Mouse (Mus musculus): ENCODE measurements at regions not wholly inside any gene's neighbourhood (a gene's known extent, or its start where the extent isn't known, plus 50 kb on each side); places are given as distances from the start of the nearest gene placed in this dataset.
A peak's percentile ranks its signal among the peaks of the same experiment; 100 is the strongest.

- H3K27me3 ChIP-seq (ENCODE audit: control insufficient read depth, insufficient read depth, low read length): no peaks in the 10 kb centered on the region
- WGBS: 89% methylated on average over 2 of the region's 2 CpGs
- H3K4me1 ChIP-seq (ENCODE audit: control insufficient read depth, insufficient read depth, low read length): no peaks in the 10 kb centered on the region
- no peak overlapping the region for H3K4me3 ChIP-seq (replicated peaks; ENCODE audit: insufficient read depth, low read depth, low read length)
- H3K27ac ChIP-seq (ENCODE audit: insufficient read depth, low read length): no peak overlapping the region
- TF ChIP-seq POLR2A (IDR thresholded peaks at IDR 0.05; ENCODE audit: borderline replicate concordance, insufficient read depth, low read length) (no peak), CTCF (IDR thresholded peaks at IDR 0.05; ENCODE audit: borderline replicate concordance, insufficient read depth, low read depth, low read length) (no peak)
- no peak for DNase-seq
Observed at GRCm38 (mm10) chr14:9458856-9459255, 792.8 kb upstream of the 4930452B06Rik start.

- Histone ChIP-seq H3K4me3 (replicated peaks; ENCODE audit: insufficient read depth, low read depth, low read length) (no peak overlapping the region), H3K27me3 (ENCODE audit: control insufficient read depth, insufficient read depth, low read length) (no peaks in the 10 kb centered on the region), H3K27ac (ENCODE audit: insufficient read depth, low read length) (no peak overlapping the region), H3K4me1 (ENCODE audit: control insufficient read depth, insufficient read depth, low read length) (no peaks in the 10 kb centered on the region)
- no peak for DNase-seq
- no peak for TF ChIP-seq CTCF (IDR thresholded peaks at IDR 0.05; ENCODE audit: borderline replicate concordance, insufficient read depth, low read depth, low read length)
- TF ChIP-seq POLR2A (IDR thresholded peaks at IDR 0.05; ENCODE audit: borderline replicate concordance, insufficient read depth, low read length): no peak
Observed at GRCm38 (mm10) chr14:9457801-9458495, 791.9 kb upstream of the 4930452B06Rik start.

- WGBS: 94% methylated on average over 5 of the region's 5 CpGs
- H3K4me1 ChIP-seq (ENCODE audit: control insufficient read depth, insufficient read depth, low read length): no peaks in the 10 kb centered on the region
- no peak for DNase-seq
- H3K27ac ChIP-seq (ENCODE audit: insufficient read depth, low read length): no peak overlapping the region
- H3K4me3 ChIP-seq (replicated peaks; ENCODE audit: insufficient read depth, low read depth, low read length): no peak overlapping the region
- no peak for TF ChIP-seq CTCF (IDR thresholded peaks at IDR 0.05; ENCODE audit: borderline replicate concordance, insufficient read depth, low read depth, low read length)
- TF ChIP-seq POLR2A (IDR thresholded peaks at IDR 0.05; ENCODE audit: borderline replicate concordance, insufficient read depth, low read length): no peak
- H3K27me3 ChIP-seq (ENCODE audit: control insufficient read depth, insufficient read depth, low read length): no peaks in the 10 kb centered on the region
Observed at GRCm38 (mm10) chr14:9455986-9456385, 789.9 kb upstream of the 4930452B06Rik start.

GRCm38 (mm10) chr14:9449942-9450341, 783.9 kb upstream of the 4930452B06Rik start:
- H3K27ac ChIP-seq (ENCODE audit: insufficient read depth, low read length): no peak overlapping the region
- H3K4me3 ChIP-seq (replicated peaks; ENCODE audit: insufficient read depth, low read depth, low read length): no peak overlapping the region
- 9% methylated on average over 3 of the region's 3 CpGs for WGBS
- H3K27me3 ChIP-seq (ENCODE audit: control insufficient read depth, insufficient read depth, low read length): no peaks in the 10 kb centered on the region
- peak in 1 of 2 experiments; percentile 10 for DNase-seq
- TF ChIP-seq CTCF (IDR thresholded peaks at IDR 0.05; ENCODE audit: borderline replicate concordance, insufficient read depth, low read depth, low read length): no peak
- TF ChIP-seq POLR2A (IDR thresholded peaks at IDR 0.05; ENCODE audit: borderline replicate concordance, insufficient read depth, low read length): no peak
- H3K4me1 ChIP-seq (ENCODE audit: control insufficient read depth, insufficient read depth, low read length): no peaks in the 10 kb centered on the region

GRCm38 (mm10) chr14:9437896-9438295, 771.9 kb upstream of the 4930452B06Rik start:
- H3K4me3 ChIP-seq (replicated peaks; ENCODE audit: insufficient read depth, low read depth, low read length): no peak overlapping the region
- no peaks in the 10 kb centered on the region for H3K4me1 ChIP-seq (ENCODE audit: control insufficient read depth, insufficient read depth, low read length)
- H3K27ac ChIP-seq (ENCODE audit: insufficient read depth, low read length): no peak overlapping the region
- no peaks in the 10 kb centered on the region for H3K27me3 ChIP-seq (ENCODE audit: control insufficient read depth, insufficient read depth, low read length)
- 74% methylated on average over 3 of the region's 3 CpGs for WGBS
- TF ChIP-seq CTCF (IDR thresholded peaks at IDR 0.05; ENCODE audit: borderline replicate concordance, insufficient read depth, low read depth, low read length): no peak
- TF ChIP-seq POLR2A (IDR thresholded peaks at IDR 0.05; ENCODE audit: borderline replicate concordance, insufficient read depth, low read length): no peak
- DNase-seq: no peak

- no peak for TF ChIP-seq CTCF (IDR thresholded peaks at IDR 0.05; ENCODE audit: borderline replicate concordance, insufficient read depth, low read depth, low read length)
- no peak for TF ChIP-seq POLR2A (IDR thresholded peaks at IDR 0.05; ENCODE audit: borderline replicate concordance, insufficient read depth, low read length)
- 67% methylated on average over 2 of the region's 2 CpGs for WGBS
Observed at GRCm38 (mm10) chr14:9435136-9435535, 769.1 kb upstream of the 4930452B06Rik start.

GRCm38 (mm10) chr14:9433081-9433590, 767.1 kb upstream of the 4930452B06Rik start:
- Histone ChIP-seq H3K27ac (ENCODE audit: insufficient read depth, low read length) (no peak overlapping the region), H3K4me3 (replicated peaks; ENCODE audit: insufficient read depth, low read depth, low read length) (no peak overlapping the region), H3K27me3 (ENCODE audit: control insufficient read depth, insufficient read depth, low read length) (no peaks in the 10 kb centered on the region), H3K4me1 (ENCODE audit: control insufficient read depth, insufficient read depth, low read length) (no peaks in the 10 kb centered on the region)
- 52% methylated on average over 1 of the region's 1 CpGs for WGBS
- no peak for DNase-seq
- TF ChIP-seq POLR2A (IDR thresholded peaks at IDR 0.05; ENCODE audit: borderline replicate concordance, insufficient read depth, low read length) (no peak), CTCF (IDR thresholded peaks at IDR 0.05; ENCODE audit: borderline replicate concordance, insufficient read depth, low read depth, low read length) (no peak)

More at GRCm38 (mm10) chr14:9435136-9435535, 769.1 kb upstream of the 4930452B06Rik start:
- H3K27me3 ChIP-seq (ENCODE audit: control insufficient read depth, insufficient read depth, low read length): no peaks in the 10 kb centered on the region
- H3K4me3 ChIP-seq (replicated peaks; ENCODE audit: insufficient read depth, low read depth, low read length): no peak overlapping the region
- no peak for DNase-seq
- no peaks in the 10 kb centered on the region for H3K4me1 ChIP-seq (ENCODE audit: control insufficient read depth, insufficient read depth, low read length)
- no peak overlapping the region for H3K27ac ChIP-seq (ENCODE audit: insufficient read depth, low read length)

- Histone ChIP-seq H3K27me3 (ENCODE audit: control insufficient read depth, insufficient read depth, low read length) (no peaks in the 10 kb centered on the region), H3K4me3 (replicated peaks; ENCODE audit: insufficient read depth, low read depth, low read length) (no peak overlapping the region), H3K4me1 (ENCODE audit: control insufficient read depth, insufficient read depth, low read length) (no peaks in the 10 kb centered on the region), H3K27ac (ENCODE audit: insufficient read depth, low read length) (no peak overlapping the region)
- no peak for DNase-seq
- WGBS: 49% methylated on average over 2 of the region's 2 CpGs
- TF ChIP-seq POLR2A (IDR thresholded peaks at IDR 0.05; ENCODE audit: borderline replicate concordance, insufficient read depth, low read length) (no peak), CTCF (IDR thresholded peaks at IDR 0.05; ENCODE audit: borderline replicate concordance, insufficient read depth, low read depth, low read length) (no peak)
Observed at GRCm38 (mm10) chr14:9431798-9432197, 765.8 kb upstream of the 4930452B06Rik start.
